Mouse (Mus musculus) ES-Bruce4 (cell line): Measurements from ENCODE around the gene Hdac9. TPM values are rescaled to one million over a fixed set of nuclear protein-coding genes. Genes with fewer than 3 reads are reported as not detected.

Experiments
- H3K27ac ChIP-seq: 2 replicates; pipeline ENCODE4 v1.5.1; 2012; ENCODE audit warnings: low read length, inconsistent platforms; ENCODE audit not compliant: insufficient read depth
- H3K27me3 ChIP-seq: 2 replicates; pipeline ENCODE4 v1.6.1; 2012; ENCODE audit warnings: mild to moderate bottlenecking, low read length, inconsistent platforms; ENCODE audit not compliant: control insufficient read depth, poor library complexity, insufficient read depth, severe bottlenecking
- H3K36me3 ChIP-seq: 2 replicates; pipeline ENCODE4 v1.6.1; 2012; ENCODE audit warnings: inconsistent platforms, mild to moderate bottlenecking, low read length, moderate library complexity; ENCODE audit not compliant: control insufficient read depth, poor library complexity, insufficient read depth, severe bottlenecking
- H3K4me1 ChIP-seq: one replicate; pipeline ENCODE4 v1.8.1; 2011; ENCODE audit warnings: low read length; ENCODE audit not compliant: control insufficient read depth, insufficient read depth
- H3K4me3 ChIP-seq: 2 replicates; pipeline ENCODE4 v1.5.1; 2011; ENCODE audit warnings: low read depth, mild to moderate bottlenecking, low read length
- H3K9ac ChIP-seq: 2 replicates; pipeline ENCODE4 v1.6.1; 2012; ENCODE audit warnings: low read depth, mild to moderate bottlenecking, inconsistent platforms; ENCODE audit not compliant: poor library complexity, severe bottlenecking
- H3K9me3 ChIP-seq: replicated peaks from 2 replicates; pipeline ENCODE4 v1.6.1; 2012; ENCODE audit warnings: mild to moderate bottlenecking, low read length, inconsistent platforms; ENCODE audit not compliant: control insufficient read depth, poor library complexity, insufficient read depth, severe bottlenecking
- CTCF ChIP-seq: IDR thresholded peaks from one replicate; pipeline ENCODE4 v1.8.1; 2011; ENCODE audit warnings: low read depth, low read length
- EP300 ChIP-seq: IDR thresholded peaks from 2 replicates; pipeline ENCODE4 v1.6.1; 2011; ENCODE audit warnings: low read depth, low read length; ENCODE audit not compliant: insufficient read depth
- POLR2A ChIP-seq: IDR thresholded peaks from one replicate; pipeline ENCODE4 v1.8.1; 2011; ENCODE audit warnings: low read length; ENCODE audit not compliant: insufficient read depth
- polyA plus RNA-seq: library from polyadenylated mRNA; stranded (reverse); fragments of >200 nt; gene quantifications from 2 replicates; pipeline ENCODE4 v1.2.4, GENCODE M21; 2011; ENCODE audit warnings: low read depth; ENCODE audit not compliant: missing spikeins, insufficient read depth, insufficient read length

Gene Hdac9
- polyA plus RNA-seq, 1 experiment: 1.6 TPM

- H3K27ac ChIP-seq: no peak overlapping the region
- H3K36me3 ChIP-seq: no peaks in the 10 kb centered on the region
- no peaks in the 10 kb centered on the region for H3K27me3 ChIP-seq
- no peak overlapping the region for H3K9ac ChIP-seq
- H3K4me1 ChIP-seq: no peaks in the 10 kb centered on the region
- H3K9me3 ChIP-seq: no peaks in the 10 kb centered on the region
- no peak overlapping the region for H3K4me3 ChIP-seq
- TF ChIP-seq CTCF: no peak
- TF ChIP-seq POLR2A: no peak
- TF ChIP-seq EP300: no peak
Measured at GRCm38 (mm10) chr12:34259651-34260050, 657.2 kb downstream of the Hdac9 start.

- TF ChIP-seq EP300: no peak
- TF ChIP-seq POLR2A: no peak
- no peak for TF ChIP-seq CTCF
- H3K36me3 ChIP-seq: no peaks in the 10 kb centered on the region
- no peaks in the 10 kb centered on the region for H3K27me3 ChIP-seq
- H3K4me1 ChIP-seq: no peaks in the 10 kb centered on the region
- no peak overlapping the region for H3K27ac ChIP-seq
- no peaks in the 10 kb centered on the region for H3K9me3 ChIP-seq
- H3K9ac ChIP-seq: no peak overlapping the region
- no peak overlapping the region for H3K4me3 ChIP-seq
Measured at GRCm38 (mm10) chr12:34249160-34249559, 667.7 kb downstream of the Hdac9 start.

GRCm38 (mm10) chr12:34248193-34249121 is 668.4 kb downstream of the Hdac9 start:
- no peaks in the 10 kb centered on the region for H3K4me1 ChIP-seq
- no peak for TF ChIP-seq POLR2A
- no peak for TF ChIP-seq CTCF
- no peak for TF ChIP-seq EP300
- H3K9me3 ChIP-seq: no peaks in the 10 kb centered on the region
- no peaks in the 10 kb centered on the region for H3K27me3 ChIP-seq
- no peak overlapping the region for H3K4me3 ChIP-seq
- no peak overlapping the region for H3K27ac ChIP-seq
- H3K36me3 ChIP-seq: no peaks in the 10 kb centered on the region
- H3K9ac ChIP-seq: no peak overlapping the region

GRCm38 (mm10) chr12:34238796-34239195 is 678.1 kb downstream of the Hdac9 start:
- H3K27ac ChIP-seq: no peak overlapping the region
- no peak for TF ChIP-seq POLR2A
- TF ChIP-seq CTCF: no peak
- no peak for TF ChIP-seq EP300
- no peaks in the 10 kb centered on the region for H3K4me1 ChIP-seq
- H3K36me3 ChIP-seq: no peaks in the 10 kb centered on the region
- no peaks in the 10 kb centered on the region for H3K27me3 ChIP-seq
- H3K4me3 ChIP-seq: no peak overlapping the region
- H3K9me3 ChIP-seq: no peaks in the 10 kb centered on the region
- no peak overlapping the region for H3K9ac ChIP-seq

GRCm38 (mm10) chr12:34231621-34232150 is 685.2 kb downstream of the Hdac9 start:
- Histone ChIP-seq H3K27ac (no peak overlapping the region), H3K27me3 (no peaks in the 10 kb centered on the region), H3K4me1 (no peaks in the 10 kb centered on the region), H3K9ac (no peak overlapping the region), H3K9me3 (no peaks in the 10 kb centered on the region), H3K4me3 (no peak overlapping the region), H3K36me3 (no peaks in the 10 kb centered on the region)
- TF ChIP-seq CTCF (no peak), POLR2A (no peak), EP300 (no peak)

- Histone ChIP-seq H3K9me3 (no peaks in the 10 kb centered on the region), H3K27me3 (no peaks in the 10 kb centered on the region), H3K9ac (no peak overlapping the region), H3K4me1 (peaks cover 7% of the 10 kb centered on the region), H3K36me3 (no peaks in the 10 kb centered on the region), H3K4me3 (no peak overlapping the region), H3K27ac (no peak overlapping the region)
- TF ChIP-seq CTCF (no peak), POLR2A (no peak)
Measured at GRCm38 (mm10) chr12:34224505-34224904, 692.4 kb downstream of the Hdac9 start.
